13 mouse cellular contexts compared by ENCODE assay signal in genomic region chr12:85393981-85394380, GRCm38 (mm10). TPM values are rescaled to one million over a fixed set of nuclear protein-coding genes. Genes with fewer than 3 reads are reported as not detected.
DNase-seq lines count a peak whose midpoint lies in the region; ATAC-seq lines count a peak whose summit lies in the region.
"Had no signal": no experiment of that assay in that cellular context is flagged by ENCODE, and none has a peak within 500 bp of the region (broad histone marks: within the 10 kb centered on the region; RNA-seq: fewer than 3 reads in every experiment).

No protein-coding gene starts in this region.

- H3K27ac ChIP-seq in heart, embryonic 13.5 days (replicated peaks), result peak overlapping the region; percentile 36
- peak overlapping the region; percentile 68 for H3K27ac ChIP-seq in liver, embryonic 15.5 days (replicated peaks)
- H3K27ac ChIP-seq in intestine, embryonic 16.5 days (ENCODE audit: low read length), result no peak overlapping the region
- no peak overlapping the region for H3K27ac ChIP-seq in hindbrain, embryonic 11.5 days (ENCODE audit: low read depth, low read length)

- H3K4me2 ChIP-seq in heart, embryonic 13.5 days, result no peak overlapping the region
- H3K4me2 ChIP-seq in liver, embryonic 15.5 days, result peak overlapping the region; percentile 18; the same call in 1 of the 2 replicates
- H3K4me2 ChIP-seq in intestine, embryonic 16.5 days (ENCODE audit: low read depth, low read length), result no peak overlapping the region
- H3K4me2 ChIP-seq in hindbrain, embryonic 11.5 days (replicated peaks; ENCODE audit: low read depth, low read length), result no peak overlapping the region

- WGBS in heart, embryonic 13.5 days, result 60% methylated on average over 7 of the region's 7 CpGs
- 22% methylated on average over 7 of the region's 7 CpGs for WGBS in liver, embryonic 15.5 days (ENCODE audit: insufficient replicate concordance)
- WGBS in intestine, embryonic 16.5 days, result 55% methylated on average over 7 of the region's 7 CpGs
- 75% methylated on average over 7 of the region's 7 CpGs for WGBS in hindbrain, embryonic 11.5 days

- H3K4me3 ChIP-seq in heart, embryonic 13.5 days, result no peak overlapping the region
- no peak overlapping the region for H3K4me3 ChIP-seq in liver, embryonic 15.5 days (replicated peaks)
- no peak overlapping the region for H3K4me3 ChIP-seq in intestine, embryonic 16.5 days (ENCODE audit: low read length)
- no peak overlapping the region for H3K4me3 ChIP-seq in hindbrain, embryonic 11.5 days (ENCODE audit: low read depth, low read length)

- H3K9ac ChIP-seq in heart, embryonic 13.5 days, result no peak overlapping the region
- H3K9ac ChIP-seq in liver, embryonic 15.5 days, result no peak overlapping the region
- no peak overlapping the region for H3K9ac ChIP-seq in intestine, embryonic 16.5 days (ENCODE audit: low read depth, low read length)
- H3K9ac ChIP-seq in hindbrain, embryonic 11.5 days (ENCODE audit: low read depth, low read length), result no peak overlapping the region
- H3K9ac ChIP-seq: forebrain, postnatal 0 days had no signal

- ATAC-seq in heart, embryonic 13.5 days (ENCODE audit: extremely low read depth, insufficient number of reproducible peaks, low FRiP score, low TSS enrichment), result no peak
- ATAC-seq in liver, embryonic 15.5 days (ENCODE audit: insufficient read depth), result no peak
- peak; percentile 59 for ATAC-seq in megakaryocyte, adult 5-6 weeks (ENCODE audit: poor library complexity, severe bottlenecking)
- ATAC-seq in intestine, embryonic 16.5 days, result no peak
- no peak for ATAC-seq in hindbrain, embryonic 11.5 days (ENCODE audit: low FRiP score)
- ATAC-seq: forebrain, postnatal 0 days; hindbrain, embryonic 16.5 days; Patski had no signal

- H3K4me1 ChIP-seq in heart, embryonic 13.5 days, result peaks cover 61% of the 10 kb centered on the region
- peaks cover 12% of the 10 kb centered on the region for H3K4me1 ChIP-seq in liver, embryonic 15.5 days (replicated peaks)
- H3K4me1 ChIP-seq in intestine, embryonic 16.5 days (ENCODE audit: control insufficient read depth, insufficient read depth, low read length), result peaks cover 13% of the 10 kb centered on the region; the same call in 1 of the 2 replicates
- H3K4me1 ChIP-seq in hindbrain, embryonic 11.5 days (replicated peaks; ENCODE audit: control insufficient read depth, insufficient read depth, low read length), result no peaks in the 10 kb centered on the region

- DNase-seq in heart, postnatal 36 days, result no peak
- DNase-seq in adipocyte (ENCODE audit: low spot score), result peak; percentile 67
- DNase-seq in c-Kit-positive CD71-positive TER-119-positive erythroid progenitor cells, embryonic 14.5 days (ENCODE audit: low spot score), result no peak
- no peak for DNase-seq in hindbrain, embryonic 11.5 days (ENCODE audit: low spot score)
- DNase-seq: cerebellum, postnatal 25 days; forebrain, postnatal 0 days; layer of hippocampus, adult 9-11 months had no signal

- no peaks in the 10 kb centered on the region for H3K9me3 ChIP-seq in heart, embryonic 13.5 days
- H3K9me3 ChIP-seq in liver, embryonic 15.5 days (replicated peaks), result no peaks in the 10 kb centered on the region
- no peaks in the 10 kb centered on the region for H3K9me3 ChIP-seq in intestine, embryonic 16.5 days (ENCODE audit: control insufficient read depth, low read length)
- H3K9me3 ChIP-seq in hindbrain, embryonic 11.5 days (ENCODE audit: control insufficient read depth, low read length), result no peaks in the 10 kb centered on the region

- no peaks in the 10 kb centered on the region for H3K27me3 ChIP-seq in heart, embryonic 13.5 days (replicated peaks)
- peaks cover 13% of the 10 kb centered on the region; the same call in 1 of the 2 replicates for H3K27me3 ChIP-seq in liver, embryonic 15.5 days
- no peaks in the 10 kb centered on the region for H3K27me3 ChIP-seq in intestine, embryonic 16.5 days (replicated peaks; ENCODE audit: control insufficient read depth, insufficient read depth, low read length)
- no peaks in the 10 kb centered on the region for H3K27me3 ChIP-seq in hindbrain, embryonic 11.5 days (ENCODE audit: control insufficient read depth, insufficient read depth, low read length)
- H3K27me3 ChIP-seq: Patski had no signal

- no peaks in the 10 kb centered on the region for H3K36me3 ChIP-seq in heart, embryonic 13.5 days
- H3K36me3 ChIP-seq in liver, embryonic 15.5 days (replicated peaks), result no peaks in the 10 kb centered on the region
- H3K36me3 ChIP-seq in intestine, embryonic 16.5 days (ENCODE audit: control insufficient read depth, insufficient read depth, low read length), result no peaks in the 10 kb centered on the region
- no peaks in the 10 kb centered on the region for H3K36me3 ChIP-seq in hindbrain, embryonic 11.5 days (ENCODE audit: control insufficient read depth, insufficient read depth, low read length)

- intact Hi-C loops in heart, postnatal 36 days (cut with DNase I), result no loop called here

RNA-seq across cellular contexts. Expression of gene Tmed10, which starts 19.3 kb away (rescaled TPM):
- 279 and 292 TPM in 2 replicates for polyA plus RNA-seq in heart, embryonic 13.5 days (2015; fragmentation: Nextera tagmentation; extraction: Ambion mirVana)
- 100 to 1,000 TPM; 158 to 175 TPM for total RNA-seq in heart, postnatal 36 days (2021)
- polyA plus RNA-seq in liver, embryonic 15.5 days (2015; fragmentation: Nextera tagmentation; extraction: Ambion mirVana), result 162 and 163 TPM in 2 replicates
- 297 and 300 TPM in 2 replicates for total RNA-seq in megakaryocyte, adult 5-6 weeks (2015)
- total RNA-seq in megakaryocyte, adult 5-6 weeks (2017), result 128 and 157 TPM in 2 replicates
- 346 and 352 TPM in 2 replicates for polyA plus RNA-seq in intestine, embryonic 16.5 days (2015; fragmentation: Nextera tagmentation; extraction: Ambion mirVana)
- polyA plus RNA-seq in hindbrain, embryonic 11.5 days (2014; fragmentation: Nextera tagmentation; extraction: Ambion mirVana), result 279 TPM in 2 replicates

RNA-seq across cellular contexts. Expression of gene Nek9, which starts 54.8 kb away (rescaled TPM):
- 18.5 and 19.2 TPM in 2 replicates for polyA plus RNA-seq in heart, embryonic 13.5 days (2015; fragmentation: Nextera tagmentation; extraction: Ambion mirVana)
- total RNA-seq in heart, postnatal 36 days (2021), result 100 to 1,000 TPM; 100 to 106 TPM
- polyA plus RNA-seq in liver, embryonic 15.5 days (2015; fragmentation: Nextera tagmentation; extraction: Ambion mirVana), result 5.7 and 6.1 TPM in 2 replicates
- 40.9 TPM in 2 replicates for total RNA-seq in megakaryocyte, adult 5-6 weeks (2015)
- total RNA-seq in megakaryocyte, adult 5-6 weeks (2017), result 25.1 and 27.9 TPM in 2 replicates
- polyA plus RNA-seq in intestine, embryonic 16.5 days (2015; fragmentation: Nextera tagmentation; extraction: Ambion mirVana), result 13.2 and 15.9 TPM in 2 replicates
- 10.2 and 13.4 TPM in 2 replicates for polyA plus RNA-seq in hindbrain, embryonic 11.5 days (2014; fragmentation: Nextera tagmentation; extraction: Ambion mirVana)

Comparison
In these comparisons a context has a peak if more than half of its experiments do, and no peak if none do; other contexts are left out.
1. H3K27ac ChIP-seq: peak in heart, embryonic 13.5 days (single experiment) and liver, embryonic 15.5 days (single experiment); none in intestine, embryonic 16.5 days (single experiment) and hindbrain, embryonic 11.5 days (single experiment).